Mouse (Mus musculus) midbrain, embryonic 13.5 days (tissue): ENCODE measurements around the gene Ube2o. TPM values are rescaled to one million over a fixed set of nuclear protein-coding genes. Genes with fewer than 3 reads are reported as not detected.

Source experiments
- ATAC-seq: fragments of 200-750 bp; cut with Nextera tagmentation; 2 replicates; pipeline ENCODE4 v1.8.0; 2017; ENCODE audit warnings: mild to moderate bottlenecking, moderate TSS enrichment, moderate library complexity
- H3K27ac ChIP-seq: fragments of 300-500 bp; sonication (generic); 2 replicates; pipeline ENCODE4 v1.5.1; 2015; ENCODE audit warnings: inconsistent platforms, mild to moderate bottlenecking, moderate library complexity
- H3K27me3 ChIP-seq: fragments of 300-500 bp; sonication (generic); 2 replicates; pipeline ENCODE4 v1.6.1; 2015; ENCODE audit warnings: mild to moderate bottlenecking, inconsistent platforms
- H3K36me3 ChIP-seq: fragments of 300-500 bp; sonication (generic); 2 replicates; pipeline ENCODE4 v1.6.1; 2015; ENCODE audit warnings: mild to moderate bottlenecking, inconsistent platforms
- H3K4me1 ChIP-seq: fragments of 300-500 bp; sonication (generic); replicated peaks from 2 replicates; pipeline ENCODE4 v1.6.1; 2015; ENCODE audit warnings: inconsistent platforms
- H3K4me2 ChIP-seq: fragments of 300-500 bp; sonication (generic); replicated peaks from 2 replicates; pipeline ENCODE4 v1.6.1; 2015; ENCODE audit warnings: moderate library complexity, mild to moderate bottlenecking, inconsistent platforms
- H3K4me3 ChIP-seq: fragments of 300-500 bp; sonication (generic); replicated peaks from 2 replicates; pipeline ENCODE4 v1.5.1; 2015; ENCODE audit warnings: mild to moderate bottlenecking, inconsistent platforms
- H3K9ac ChIP-seq: fragments of 300-500 bp; sonication (generic); replicated peaks from 2 replicates; pipeline ENCODE4 v1.6.1; 2015; ENCODE audit warnings: mild to moderate bottlenecking, inconsistent platforms
- H3K9me3 ChIP-seq: fragments of 300-500 bp; sonication (generic); 2 replicates; pipeline ENCODE4 v1.6.1; 2016; ENCODE audit warnings: mild to moderate bottlenecking, inconsistent platforms
- WGBS: fragments of 180-500 bp; shearing (Covaris S2); methylation state at CpG from one replicate; pipeline ENCODE4 v1.1.7; 2015; 5-methylcytosine and 5-hydroxymethylcytosine counted together
- polyA plus RNA-seq: library from polyadenylated mRNA; unstranded; fragments of >200 nt; fragmentation: Nextera tagmentation; extraction: Ambion mirVana; gene quantifications from 2 replicates; pipeline ENCODE4 v1.2.1, GENCODE M21; 2015

Gene Ube2o
- polyA plus RNA-seq, 1 experiment from 2014 or later: 12.3 TPM

DNA sequence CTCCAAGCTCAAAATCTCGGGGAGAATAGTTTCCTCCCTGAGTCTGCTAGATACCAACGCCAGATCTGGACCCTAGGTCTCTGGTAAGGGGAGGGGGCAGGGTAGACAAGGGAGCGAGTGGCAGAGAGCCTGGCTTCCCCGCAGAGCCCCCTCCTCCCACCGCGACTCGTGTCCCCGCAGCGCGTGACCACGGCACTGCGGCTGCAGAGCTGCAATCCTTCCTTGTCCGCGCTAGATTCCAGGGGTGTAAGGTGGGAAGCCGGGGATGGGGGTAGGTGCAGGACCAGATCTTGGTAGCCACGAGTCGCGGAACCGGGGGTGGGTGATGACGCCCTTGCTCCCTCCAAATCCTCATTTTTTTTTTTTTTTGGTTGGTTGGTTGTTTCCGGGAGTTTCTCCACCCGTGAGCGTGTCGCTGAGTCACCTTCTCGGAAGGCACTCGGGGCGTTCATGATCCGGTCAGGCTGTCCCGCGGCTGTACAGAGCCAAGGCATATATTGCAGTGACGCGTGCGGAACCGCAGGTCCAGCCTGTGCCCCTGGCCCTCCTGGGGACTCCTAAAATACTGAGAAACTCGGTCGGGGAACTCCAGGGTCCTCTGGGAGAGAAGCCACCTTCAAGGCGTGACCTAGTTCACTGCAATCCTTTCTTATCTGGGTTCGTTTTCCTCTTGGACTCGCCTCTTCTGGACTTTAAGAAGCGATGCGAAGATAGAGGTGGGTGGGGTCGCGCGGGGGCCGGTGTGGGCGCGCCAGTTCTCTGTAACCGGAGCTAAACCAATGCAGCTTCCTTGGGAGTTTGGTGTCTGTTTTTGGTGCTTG lies 49.7 kb downstream of the Ube2o start:
- peaks cover 63% of the 10 kb centered on the region for H3K27me3 ChIP-seq
- H3K27ac ChIP-seq: 0 out of 2 replicates have a peak overlapping the region, but pooled peaks have one; percentile 30
- H3K4me3 ChIP-seq: peak overlapping the region; percentile 42
- 2% methylated on average over 48 of the region's 48 CpGs for WGBS
- peaks cover 49% of the 10 kb centered on the region for H3K4me1 ChIP-seq
- H3K4me2 ChIP-seq: peak overlapping the region; percentile 79
- H3K9me3 ChIP-seq: no peaks in the 10 kb centered on the region
- no peak for ATAC-seq
- peak overlapping the region; percentile 44; the same call in 1 of the 2 replicates for H3K9ac ChIP-seq
- H3K36me3 ChIP-seq: peaks cover 4% of the 10 kb centered on the region; the same call in 1 of the 2 replicates

DNA sequence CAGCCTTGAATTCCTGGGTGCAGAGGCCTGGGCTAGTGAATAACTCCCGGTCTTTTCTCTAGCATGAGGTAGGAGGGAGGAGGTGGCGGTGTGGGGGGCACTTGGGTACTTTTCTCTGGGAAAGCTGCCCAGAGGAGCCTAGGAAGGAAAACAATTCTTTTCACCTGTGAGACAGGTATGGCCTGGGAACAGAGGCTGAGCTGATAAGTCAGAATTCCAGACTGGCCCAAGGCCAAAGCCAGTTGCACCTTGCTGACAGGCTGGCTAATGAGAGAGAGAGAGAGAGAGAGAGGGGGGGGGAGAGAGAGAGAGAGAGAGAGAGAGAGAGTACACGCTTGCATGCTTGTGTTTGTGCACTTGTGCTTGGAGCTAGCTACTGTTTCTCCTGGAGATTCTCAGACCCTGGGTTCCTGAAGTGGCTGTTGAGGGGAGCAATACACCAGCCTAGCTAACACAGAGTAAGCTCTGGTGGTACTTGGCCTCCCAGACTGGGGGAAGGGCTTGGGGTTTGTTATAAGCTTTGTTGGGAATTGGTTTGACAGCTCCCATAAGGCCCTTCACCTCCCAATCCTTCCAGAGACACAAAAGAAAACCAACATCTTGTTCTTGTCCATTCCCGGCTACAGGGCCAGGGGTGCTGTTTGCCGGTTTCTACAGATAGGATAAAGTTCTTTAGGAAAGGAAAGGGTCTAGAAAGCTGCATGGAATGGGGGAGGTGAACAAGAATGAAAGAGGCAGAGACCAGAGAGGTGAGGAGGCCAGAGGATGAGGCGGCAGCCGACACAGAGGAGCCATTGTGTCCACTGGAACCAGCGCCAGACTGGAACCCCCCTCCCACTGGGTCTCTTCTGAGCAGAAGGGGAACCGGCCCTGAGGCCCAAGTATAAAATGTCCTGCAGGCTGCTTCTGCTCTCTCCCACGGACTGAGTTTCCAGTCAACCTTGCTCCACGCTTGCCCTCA lies 50.8 kb downstream of the Ube2o start, which contains the start of gene Sphk1:
Gene Sphk1 (plus strand): TSS at position 739 of the 961 bp plus-strand sequence.
- H3K27me3 ChIP-seq: peaks cover 62% of the 10 kb centered on the region
- peak; percentile 34; the same call in 1 of the 2 replicates for ATAC-seq
- H3K9me3 ChIP-seq: no peaks in the 10 kb centered on the region
- H3K4me2 ChIP-seq: peak within 1 kb of the TSS; percentile 79
- no peaks in the 10 kb centered on the region for H3K36me3 ChIP-seq
- peak within 1 kb of the TSS; percentile 42 for H3K4me3 ChIP-seq
- 0 out of 2 replicates have a peak within 1 kb of the TSS, but pooled peaks have one; percentile 30 for H3K27ac ChIP-seq
- H3K4me1 ChIP-seq: peaks cover 48% of the 10 kb centered on the region
- WGBS: 20% methylated on average over 11 of the region's 11 CpGs
- peak within 1 kb of the TSS; percentile 44; the same call in 1 of the 2 replicates for H3K9ac ChIP-seq

GRCm38 (mm10) chr11:116528636-116529320 lies 52.5 kb downstream of the Ube2o start:
- Histone ChIP-seq H3K36me3 (no peaks in the 10 kb centered on the region), H3K27ac (no peak overlapping the region), H3K9me3 (no peaks in the 10 kb centered on the region), H3K4me2 (no peak overlapping the region), H3K9ac (no peak overlapping the region), H3K4me1 (peaks cover 41% of the 10 kb centered on the region), H3K27me3 (peaks cover 45% of the 10 kb centered on the region), H3K4me3 (no peak overlapping the region)
- 78% methylated on average over 8 of the region's 8 CpGs for WGBS
- no peak for ATAC-seq

- 43% methylated on average over 5 of the region's 5 CpGs for WGBS
- no peak for ATAC-seq
These were observed 57.5 kb downstream of the Ube2o start for GRCm38 (mm10) chr11:116523699-116524189.

DNA sequence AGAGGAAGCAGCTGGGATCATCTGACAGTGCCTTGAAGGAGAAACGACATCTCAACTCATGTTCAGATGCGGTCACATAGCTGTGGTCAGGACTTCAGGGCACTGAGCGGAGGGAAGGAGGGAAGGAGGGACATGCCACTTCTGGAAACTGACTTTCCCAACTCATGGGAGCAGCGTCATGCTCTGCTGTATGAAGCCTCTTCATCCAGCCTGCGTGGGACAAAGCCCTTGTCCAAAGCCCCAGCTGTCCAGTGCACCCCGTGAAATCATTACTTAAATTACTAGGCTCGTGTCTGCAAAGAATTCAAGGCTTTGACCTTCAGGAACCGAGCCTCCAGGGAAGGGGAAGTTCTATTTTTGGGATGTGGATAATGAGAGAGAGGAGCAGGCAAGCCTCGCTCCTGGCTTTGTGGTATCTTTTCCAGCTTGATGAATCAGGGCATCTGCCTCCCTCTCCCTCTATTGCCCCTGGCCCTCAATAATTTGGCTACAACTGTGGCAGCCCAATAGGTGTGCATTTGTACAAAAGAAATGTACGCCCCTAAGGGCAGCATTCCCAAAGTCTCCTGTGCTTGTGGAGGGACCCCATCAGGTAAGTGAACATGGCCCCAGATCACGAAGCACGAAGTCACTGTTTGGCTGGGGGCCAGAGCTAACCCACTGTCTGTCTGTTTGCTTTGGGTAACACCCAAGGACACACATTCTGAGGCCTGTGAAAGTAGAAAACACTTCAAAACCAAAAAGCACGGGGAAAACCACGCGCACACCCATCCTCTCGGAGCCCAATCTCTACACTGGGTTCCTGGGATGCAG lies 58.2 kb downstream of the Ube2o start:
- Histone ChIP-seq H3K9me3 (no peaks in the 10 kb centered on the region), H3K27me3 (no peaks in the 10 kb centered on the region), H3K36me3 (no peaks in the 10 kb centered on the region), H3K4me1 (peaks cover 11% of the 10 kb centered on the region; the same call in 1 of the 2 replicates), H3K27ac (0 out of 2 replicates have a peak overlapping the region, but pooled peaks have one; percentile 16), H3K4me3 (no peak overlapping the region), H3K4me2 (no peak overlapping the region), H3K9ac (no peak overlapping the region)
- WGBS: 60% methylated on average over 16 of the region's 16 CpGs
- ATAC-seq: no peak

More at GRCm38 (mm10) chr11:116523699-116524189, 57.5 kb downstream of the Ube2o start:
- no peak overlapping the region for H3K27ac ChIP-seq
- no peak overlapping the region for H3K4me2 ChIP-seq
- H3K4me3 ChIP-seq: no peak overlapping the region
- H3K4me1 ChIP-seq: peaks cover 11% of the 10 kb centered on the region; the same call in 1 of the 2 replicates
- H3K9me3 ChIP-seq: no peaks in the 10 kb centered on the region
- no peak overlapping the region for H3K9ac ChIP-seq
- no peaks in the 10 kb centered on the region for H3K36me3 ChIP-seq
- H3K27me3 ChIP-seq: no peaks in the 10 kb centered on the region

DNA sequence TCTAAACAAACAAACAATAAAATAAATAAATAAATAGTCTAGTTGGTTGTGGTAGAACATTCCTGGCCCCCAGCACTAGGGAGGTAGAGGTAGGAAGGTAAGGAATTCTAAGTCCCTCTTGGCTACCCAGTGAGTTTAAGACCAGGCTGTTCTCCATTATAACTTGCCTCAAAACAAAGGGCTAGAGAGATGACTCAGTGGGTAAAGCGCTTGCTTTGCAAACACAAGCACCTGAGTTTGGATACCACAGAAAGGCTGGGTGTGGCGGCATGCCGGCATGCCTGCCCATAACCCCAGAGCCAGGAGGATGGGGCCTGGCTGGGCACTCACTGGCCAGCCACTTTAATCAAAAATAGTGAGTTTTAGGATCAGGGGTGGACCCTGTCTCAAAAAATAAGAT lies 59.2 kb downstream of the Ube2o start:
- Histone ChIP-seq H3K4me3 (no peak overlapping the region), H3K4me2 (no peak overlapping the region), H3K9ac (no peak overlapping the region), H3K27me3 (no peaks in the 10 kb centered on the region), H3K36me3 (no peaks in the 10 kb centered on the region), H3K27ac (no peak overlapping the region), H3K9me3 (no peaks in the 10 kb centered on the region), H3K4me1 (peaks cover 11% of the 10 kb centered on the region; the same call in 1 of the 2 replicates)
- 82% methylated on average over 3 of the region's 3 CpGs for WGBS
- ATAC-seq: no peak

DNA sequence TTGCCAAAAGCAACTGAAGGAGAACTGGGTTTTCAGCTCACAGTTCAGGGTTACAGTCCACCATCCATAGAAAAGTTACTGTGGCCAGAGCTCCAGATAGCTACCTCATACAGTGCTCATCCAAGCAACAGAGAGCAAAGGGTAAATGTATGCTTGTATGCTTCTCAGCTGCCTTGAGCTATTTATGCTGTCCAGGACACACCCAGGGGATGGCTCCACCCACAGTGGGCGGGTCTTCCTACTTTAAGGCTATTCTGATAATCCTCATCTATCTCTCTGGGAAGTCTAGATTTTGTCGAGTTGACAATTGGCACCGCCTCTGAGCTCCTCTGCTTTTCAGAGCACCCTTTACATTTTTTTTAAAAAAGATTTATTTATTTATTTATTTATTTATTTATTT lies 60.1 kb downstream of the Ube2o start:
- 64% methylated on average over 3 of the region's 3 CpGs for WGBS

GRCm38 (mm10) chr11:116518482-116518881 lies 62.8 kb downstream of the Ube2o start:
- Histone ChIP-seq H3K9ac (no peak overlapping the region), H3K4me2 (no peak overlapping the region), H3K36me3 (no peaks in the 10 kb centered on the region), H3K27ac (no peak overlapping the region), H3K9me3 (no peaks in the 10 kb centered on the region), H3K4me1 (peaks cover 15% of the 10 kb centered on the region), H3K27me3 (peaks cover 6% of the 10 kb centered on the region; the same call in 1 of the 2 replicates), H3K4me3 (no peak overlapping the region)
- WGBS: 85% methylated on average over 8 of the region's 8 CpGs
- ATAC-seq: no peak

More for the DNA sequence above, 60.1 kb downstream of the Ube2o start:
- no peak overlapping the region for H3K27ac ChIP-seq
- no peak for ATAC-seq
- no peak overlapping the region for H3K4me2 ChIP-seq
- H3K9me3 ChIP-seq: no peaks in the 10 kb centered on the region
- H3K27me3 ChIP-seq: no peaks in the 10 kb centered on the region
- peaks cover 11% of the 10 kb centered on the region; the same call in 1 of the 2 replicates for H3K4me1 ChIP-seq
- H3K9ac ChIP-seq: no peak overlapping the region
- H3K4me3 ChIP-seq: no peak overlapping the region
- H3K36me3 ChIP-seq: no peaks in the 10 kb centered on the region

- peak overlapping the region; percentile 45 for H3K4me2 ChIP-seq
- H3K27me3 ChIP-seq: peaks cover 6% of the 10 kb centered on the region; the same call in 1 of the 2 replicates
- H3K9me3 ChIP-seq: no peaks in the 10 kb centered on the region
- 0 out of 2 replicates have a peak, but pooled peaks have one; percentile 55 for ATAC-seq
- H3K4me3 ChIP-seq: 0 out of 2 replicates have a peak overlapping the region, but pooled peaks have one; percentile 13
- H3K9ac ChIP-seq: no peak overlapping the region; the same call in 1 of the 2 replicates
- no peak overlapping the region for H3K27ac ChIP-seq
- WGBS: 15% methylated on average over 24 of the region's 24 CpGs
- H3K36me3 ChIP-seq: no peaks in the 10 kb centered on the region
- H3K4me1 ChIP-seq: peaks cover 6% of the 10 kb centered on the region
These were observed 65.8 kb downstream of the Ube2o start for GRCm38 (mm10) chr11:116515330-116516020.

DNA sequence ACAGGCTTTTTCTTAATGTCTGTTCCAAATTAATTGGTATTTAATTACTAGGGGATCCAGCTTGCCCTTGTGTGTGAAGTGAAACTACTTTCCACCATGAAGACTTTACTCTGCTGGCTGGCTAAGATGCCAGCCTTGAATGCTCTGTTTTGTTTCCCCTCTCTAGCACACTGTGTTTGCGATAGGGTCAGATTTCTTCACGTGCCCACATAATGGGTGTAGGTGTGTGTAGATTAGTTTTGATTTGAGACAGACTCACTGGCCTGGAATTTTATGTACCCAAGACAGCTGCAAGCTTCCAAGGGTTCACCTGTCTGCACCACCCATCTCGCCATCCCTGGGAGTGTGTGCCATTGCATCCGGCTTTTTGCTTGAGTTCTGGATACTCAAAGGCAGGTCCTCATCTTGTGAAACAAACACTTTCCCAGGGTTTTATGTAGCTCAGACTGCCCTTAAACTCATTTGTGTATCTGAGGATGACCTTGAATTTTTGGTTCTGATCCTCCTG lies 67.7 kb downstream of the Ube2o start:
- no peaks in the 10 kb centered on the region for H3K9me3 ChIP-seq
- no peak for ATAC-seq
- 86% methylated on average over 4 of the region's 4 CpGs for WGBS

More for the DNA sequence above, 67.7 kb downstream of the Ube2o start:
- Histone ChIP-seq H3K4me2 (no peak overlapping the region), H3K9ac (no peak overlapping the region), H3K4me1 (peaks cover 6% of the 10 kb centered on the region), H3K27me3 (peaks cover 6% of the 10 kb centered on the region; the same call in 1 of the 2 replicates), H3K27ac (no peak overlapping the region), H3K36me3 (no peaks in the 10 kb centered on the region), H3K4me3 (no peak overlapping the region)
